In genomic region chr8:125128305-125128704, GRCm38 (mm10) we compare ENCODE assay signal across 9 mouse cellular contexts.
DNase-seq lines count a peak whose midpoint lies in the region; ATAC-seq and TF ChIP-seq lines count a peak whose summit lies in the region.
"Had no signal": no experiment of that assay in that cellular context is flagged by ENCODE, and none has a peak within 500 bp of the region (broad histone marks: within the 10 kb centered on the region; RNA-seq: fewer than 3 reads in every experiment).

No protein-coding gene starts in this region.

- no peak overlapping the region for H3K9ac ChIP-seq in heart, postnatal 0 days (replicated peaks; ENCODE audit: low read depth, low read length)
- H3K9ac ChIP-seq: embryonic facial prominence, embryonic 15.5 days had no signal

- H3K9me3 ChIP-seq in heart, postnatal 0 days (replicated peaks; ENCODE audit: control insufficient read depth, low read length) = no peaks in the 10 kb centered on the region
- H3K9me3 ChIP-seq: embryonic facial prominence, embryonic 15.5 days had no signal

- H3K4me1 ChIP-seq in heart, postnatal 0 days (ENCODE audit: control insufficient read depth, insufficient read depth) = peaks cover 14% of the 10 kb centered on the region
- no peaks in the 10 kb centered on the region for H3K4me1 ChIP-seq in thymus, adult 2 months (replicated peaks; ENCODE audit: control insufficient read depth, insufficient read depth, low read length)
- H3K4me1 ChIP-seq: embryonic facial prominence, embryonic 15.5 days had no signal

- TF ChIP-seq CTCF in heart, postnatal 0 days (IDR thresholded peaks at IDR 0.05; ENCODE audit: low read depth) = peak; percentile 71
- TF ChIP-seq CTCF in thymus, adult 2 months (IDR thresholded peaks at IDR 0.05; ENCODE audit: borderline replicate concordance, control insufficient read depth, extremely low read depth, insufficient read depth, low read length, poor library complexity) = peak; percentile 75; the same call in 1 of the 2 replicates

- H3K4me3 ChIP-seq in heart, postnatal 0 days (ENCODE audit: low read depth, low read length) = no peak overlapping the region
- H3K4me3 ChIP-seq in thymus, adult 2 months (ENCODE audit: control insufficient read depth, insufficient read depth, low read length) = no peak overlapping the region
- H3K4me3 ChIP-seq: embryonic facial prominence, embryonic 15.5 days had no signal

- 20% methylated on average over 6 of the region's 6 CpGs for WGBS in heart, postnatal 0 days
- 51% methylated on average over 6 of the region's 6 CpGs for WGBS in thymus, adult 2 months

- H3K27me3 ChIP-seq in heart, postnatal 0 days (ENCODE audit: control insufficient read depth, insufficient read depth, low read length) = no peaks in the 10 kb centered on the region
- no peaks in the 10 kb centered on the region for H3K27me3 ChIP-seq in thymus, adult 2 months (ENCODE audit: control insufficient read depth, insufficient read depth, low read length)

- H3K36me3 ChIP-seq in heart, postnatal 0 days (replicated peaks; ENCODE audit: control insufficient read depth, insufficient read depth, low read length) = no peaks in the 10 kb centered on the region
- no peaks in the 10 kb centered on the region for H3K36me3 ChIP-seq in thymus, adult 2 months (ENCODE audit: control insufficient read depth, insufficient read depth, low read length)
- H3K36me3 ChIP-seq: embryonic facial prominence, embryonic 15.5 days had no signal

- DNase-seq in heart, postnatal 0 days (ENCODE audit: low spot score) = peak; percentile 63
- DNase-seq in heart, adult 8-10 months (ENCODE audit: low spot score) = no peak
- DNase-seq in thymus, adult 2 months = peak; percentile 30
- DNase-seq in thymus, adult 18-20 months = no peak
- DNase-seq in cerebellum, postnatal 4 days (ENCODE audit: low spot score in 2 of 2) = peak; percentile 48 to 54
- peak; percentile 76 to 80 for DNase-seq in kidney, postnatal 4 days
- DNase-seq in retina, postnatal 7 days (ENCODE audit: low read depth, low spot score) = peak; percentile 45
- DNase-seq in ovary, postnatal 10 days (ENCODE audit: low spot score) = no peak

- no peak for ATAC-seq in heart, postnatal 0 days (ENCODE audit: insufficient read depth, low read depth)

- no peak overlapping the region for H3K27ac ChIP-seq in heart, postnatal 0 days (ENCODE audit: low read depth)
- H3K27ac ChIP-seq in thymus, adult 2 months (ENCODE audit: control insufficient read depth, insufficient read depth, low read length) = no peak overlapping the region
- H3K27ac ChIP-seq: embryonic facial prominence, embryonic 15.5 days had no signal

- TF ChIP-seq EP300 in heart, postnatal 0 days (IDR thresholded peaks at IDR 0.05; ENCODE audit: low read depth) = no peak

- no peak for TF ChIP-seq POLR2A in thymus, adult 2 months (IDR thresholded peaks at IDR 0.05; ENCODE audit: control insufficient read depth, extremely low read depth, insufficient read depth, low read length, poor library complexity)

- H3K4me2 ChIP-seq in heart, postnatal 0 days (ENCODE audit: low read depth, low read length) = no peak overlapping the region
- H3K4me2 ChIP-seq: embryonic facial prominence, embryonic 15.5 days had no signal

Comparison
In these comparisons a context has a peak if more than half of its experiments do, and no peak if none do; other contexts are left out.
1. DNase-seq: peak in heart, postnatal 0 days (single experiment), thymus, adult 2 months (single experiment), cerebellum, postnatal 4 days (2 of 2), kidney, postnatal 4 days (2 of 2) and retina, postnatal 7 days (single experiment); none in heart, adult 8-10 months (single experiment), thymus, adult 18-20 months (0 of 2) and ovary, postnatal 10 days (single experiment).